Mouse (Mus musculus) embryonic fibroblast, embryonic 13.5 days (primary cell): ENCODE data around the gene 2610318N02Rik.

ENCODE experiments used
- CTCF ChIP-seq: IDR thresholded peaks from 2 replicates; pipeline ENCODE4 v1.5.1; 2011; ENCODE audit warnings: mild to moderate bottlenecking, control low read depth, low read length, moderate library complexity, borderline replicate concordance; ENCODE audit not compliant: insufficient read depth
- POLR2A ChIP-seq: IDR thresholded peaks from 2 replicates; pipeline ENCODE4 v1.6.1; 2011; ENCODE audit warnings: low read depth, mild to moderate bottlenecking, control low read depth, low read length, moderate library complexity

- TF ChIP-seq POLR2A = peak; percentile 91
- TF ChIP-seq CTCF = no peak
Measured at GRCm38 (mm10) chr16:17110771-17111743, 13.9 kb downstream of the 2610318N02Rik start, which contains the start of gene Ppil2.
